In genomic region chr15:16616812-16617211, GRCm38 (mm10) we compare ENCODE assay signal across 23 mouse cellular contexts.
"Had no signal": no experiment of that assay in that cellular context is flagged by ENCODE, and none has a peak within 500 bp of the region (broad histone marks: within the 10 kb centered on the region; RNA-seq: fewer than 3 reads in every experiment).

No protein-coding gene starts in this region.

- H3K9me3 ChIP-seq: intestine, embryonic 15.5 days; limb, embryonic 10.5 days; limb, embryonic 13.5 days; liver, embryonic 12.5 days; liver, embryonic 15.5 days; lung, embryonic 15.5 days; megakaryocyte, embryonic 14.5 days; midbrain, embryonic 10.5 days; midbrain, embryonic 13.5 days; stomach, embryonic 15.5 days had no signal

- H3K27me3 ChIP-seq: intestine, embryonic 15.5 days; limb, embryonic 13.5 days; liver, embryonic 12.5 days; liver, embryonic 15.5 days; lung, embryonic 15.5 days; megakaryocyte, embryonic 14.5 days; midbrain, embryonic 13.5 days; stomach, embryonic 15.5 days had no signal

- H3K4me2 ChIP-seq: intestine, embryonic 15.5 days; limb, embryonic 13.5 days; liver, embryonic 12.5 days; liver, embryonic 15.5 days; lung, embryonic 15.5 days; midbrain, embryonic 13.5 days; stomach, embryonic 15.5 days had no signal

- H3K36me3 ChIP-seq: intestine, embryonic 15.5 days; limb, embryonic 10.5 days; limb, embryonic 13.5 days; liver, embryonic 12.5 days; liver, embryonic 15.5 days; lung, embryonic 15.5 days; midbrain, embryonic 10.5 days; midbrain, embryonic 13.5 days; stomach, embryonic 15.5 days had no signal

- H3K4me1 ChIP-seq: intestine, embryonic 15.5 days; limb, embryonic 10.5 days; limb, embryonic 13.5 days; liver, embryonic 12.5 days; liver, embryonic 15.5 days; lung, embryonic 15.5 days; megakaryocyte, embryonic 14.5 days; midbrain, embryonic 10.5 days; midbrain, embryonic 13.5 days; stomach, embryonic 15.5 days had no signal

- ATAC-seq: intestine, embryonic 15.5 days; liver, embryonic 12.5 days; midbrain, embryonic 13.5 days had no signal

- DNase-seq: kidney, adult 11 months; kidney, adult 8-10 months; kidney, postnatal 14 days; kidney, postnatal 4 days; liver; lung, adult 18-20 months; lung, postnatal 10 days; lung, postnatal 36 days; retina, postnatal 1 day; right cerebral cortex, postnatal 25 days; spleen, adult 18-20 months; thymus, adult 2 months; thymus, postnatal 25 days had no signal

- H3K9ac ChIP-seq: intestine, embryonic 15.5 days; limb, embryonic 13.5 days; liver, embryonic 12.5 days; liver, embryonic 15.5 days; lung, embryonic 15.5 days; midbrain, embryonic 13.5 days; stomach, embryonic 15.5 days had no signal

- H3K4me3 ChIP-seq: intestine, embryonic 15.5 days; limb, embryonic 10.5 days; limb, embryonic 13.5 days; liver, embryonic 12.5 days; liver, embryonic 15.5 days; lung, embryonic 15.5 days; megakaryocyte, embryonic 14.5 days; midbrain, embryonic 10.5 days; midbrain, embryonic 13.5 days; stomach, embryonic 15.5 days had no signal

- H3K27ac ChIP-seq: intestine, embryonic 15.5 days; limb, embryonic 10.5 days; limb, embryonic 13.5 days; liver, embryonic 12.5 days; liver, embryonic 15.5 days; lung, embryonic 15.5 days; midbrain, embryonic 10.5 days; midbrain, embryonic 13.5 days; stomach, embryonic 15.5 days had no signal
